Mouse (Mus musculus): ENCODE results near the gene Ptpro. TPM values are rescaled to one million over a fixed set of nuclear protein-coding genes. Genes with fewer than 3 reads are reported as not detected.

Gene Ptpro
- total RNA-seq, 2 experiments from 2014 or later: 130 to 134 TPM

DNA sequence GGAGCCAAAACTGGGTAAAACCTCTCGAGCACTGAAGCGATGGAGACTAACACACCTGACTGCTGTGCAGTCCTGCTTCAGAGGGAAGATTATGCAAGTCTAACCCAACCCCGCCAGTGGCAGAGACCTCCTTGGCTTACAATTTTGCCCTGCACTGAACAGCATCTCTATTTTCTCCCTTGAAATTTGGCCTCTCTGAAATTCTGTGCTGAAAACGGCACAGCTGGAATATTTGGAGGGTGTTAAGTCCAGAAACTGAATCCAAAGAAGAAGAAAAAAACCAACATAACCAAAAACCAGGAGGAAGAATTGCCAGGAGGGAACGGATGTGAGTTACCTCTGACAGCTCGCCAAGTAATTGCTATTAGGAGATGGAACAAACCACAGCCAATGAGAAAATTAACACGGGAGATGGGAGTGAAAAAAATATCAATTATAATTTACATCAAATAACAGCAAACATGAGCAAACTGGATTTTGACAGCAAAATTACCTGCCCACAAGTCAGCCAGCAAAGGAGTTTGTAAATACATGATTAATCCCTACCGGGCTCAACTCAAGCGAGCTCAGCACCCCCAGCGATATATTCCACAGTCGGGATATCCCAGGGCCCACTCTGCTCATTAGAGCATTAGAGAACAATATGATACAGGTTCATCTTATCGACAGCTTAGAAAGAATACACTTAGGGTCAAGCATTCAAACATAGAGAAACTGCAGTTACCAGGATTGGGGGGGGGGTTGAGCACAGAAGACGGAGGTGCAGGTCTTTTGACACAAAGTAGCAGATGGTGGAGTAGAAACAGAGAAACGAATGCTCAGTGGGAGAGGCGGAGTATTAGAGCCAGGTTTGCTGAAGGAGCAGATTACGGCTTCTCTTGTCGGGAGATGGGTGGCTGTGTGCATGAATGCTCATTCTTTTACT, 241.4 kb downstream of the Ptpro start:
- DNase-seq: no peak
- intact Hi-C loops (cut with DNase I): loop anchor here (10.0 kb wide), 1 partner anchor 151 kb away; no protein-coding TSS in a partner anchor

DNA sequence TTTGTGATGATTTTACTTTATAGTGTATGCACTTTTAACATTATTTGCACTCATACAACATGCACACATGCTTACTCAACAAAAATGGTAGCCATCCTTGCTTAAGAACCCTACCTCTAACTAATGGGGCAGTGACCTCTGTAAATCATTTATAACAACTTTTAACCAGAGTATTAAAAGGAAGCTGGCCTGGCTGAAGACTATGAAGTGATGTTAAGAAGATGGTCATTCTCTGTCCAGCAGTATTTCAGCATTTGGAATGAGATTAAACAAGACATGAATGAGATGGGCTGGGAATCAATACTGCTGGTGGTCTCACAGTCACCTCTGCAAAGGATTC, 242.0 kb downstream of the Ptpro start:
- DNase-seq: no peak
- intact Hi-C loops (cut with DNase I): loop anchor here (10.0 kb wide), 1 partner anchor 151 kb away; no protein-coding TSS in a partner anchor

DNA sequence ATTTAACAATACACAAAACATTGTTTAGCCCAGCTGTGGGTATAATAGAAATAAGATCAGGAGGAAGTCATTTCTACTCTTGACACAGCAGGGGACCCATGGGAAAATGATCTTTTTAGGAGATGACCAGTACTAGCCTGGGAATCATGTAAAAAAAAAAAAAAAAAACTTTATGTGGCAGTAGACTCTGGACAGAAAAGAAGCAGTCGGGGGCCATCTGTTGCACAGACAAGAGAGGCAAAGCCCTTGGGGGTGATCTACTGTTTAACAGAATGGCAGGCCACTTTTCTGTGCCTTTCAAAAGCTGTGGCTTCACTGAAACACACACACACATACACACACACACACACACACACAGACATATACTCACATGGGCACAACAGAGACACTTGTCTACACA, 242.7 kb downstream of the Ptpro start:
- no peak for DNase-seq
- intact Hi-C loops (cut with DNase I): loop anchor here (10.0 kb wide), 1 partner anchor 150 kb away; no protein-coding TSS in a partner anchor

DNA sequence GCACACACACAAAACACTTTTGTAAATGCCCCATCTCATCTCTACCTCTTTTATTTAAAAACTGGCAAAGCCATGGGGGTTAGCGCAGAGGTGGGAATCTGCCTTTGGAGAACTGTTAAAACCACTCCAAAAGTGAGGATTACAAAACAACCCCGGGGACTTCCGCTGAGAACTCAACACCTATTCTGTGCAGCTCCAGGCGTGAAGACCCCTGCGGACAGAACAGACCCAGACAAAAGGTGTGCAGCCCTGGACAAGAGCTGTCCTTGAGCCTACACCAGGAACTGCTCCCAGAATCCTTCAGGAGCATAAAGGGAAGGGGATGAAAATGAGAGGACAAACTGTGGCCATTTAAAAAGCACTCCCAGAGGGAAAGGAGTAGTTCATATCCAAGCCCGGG, 243.1 kb downstream of the Ptpro start:
- no peak for DNase-seq
- intact Hi-C loops (cut with DNase I): loop anchor here (10.0 kb wide), 1 partner anchor 150 kb away; no protein-coding TSS in a partner anchor

DNA sequence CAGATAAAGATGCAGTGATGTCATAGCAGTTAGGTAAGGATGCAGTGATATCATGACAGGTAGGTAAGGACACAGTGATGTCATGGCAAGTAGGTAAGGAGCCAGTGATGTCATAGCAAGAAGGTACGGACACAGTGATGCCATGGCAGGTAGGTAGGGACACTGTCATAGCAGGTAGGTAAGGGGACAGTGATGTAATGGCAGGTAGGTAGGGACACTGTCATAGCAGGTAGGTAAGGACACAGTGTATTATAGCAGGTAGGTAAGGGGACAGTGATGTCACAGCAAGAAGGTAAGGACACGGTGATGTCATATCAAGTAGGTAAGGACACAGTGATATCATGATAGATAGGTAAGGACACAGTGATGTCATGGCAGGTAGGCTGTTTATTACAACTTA, 244.4 kb downstream of the Ptpro start:
- intact Hi-C loops (cut with DNase I): loop anchor here (10.0 kb wide), 1 partner anchor 148 kb away; no protein-coding TSS in a partner anchor
- DNase-seq: no peak

DNA sequence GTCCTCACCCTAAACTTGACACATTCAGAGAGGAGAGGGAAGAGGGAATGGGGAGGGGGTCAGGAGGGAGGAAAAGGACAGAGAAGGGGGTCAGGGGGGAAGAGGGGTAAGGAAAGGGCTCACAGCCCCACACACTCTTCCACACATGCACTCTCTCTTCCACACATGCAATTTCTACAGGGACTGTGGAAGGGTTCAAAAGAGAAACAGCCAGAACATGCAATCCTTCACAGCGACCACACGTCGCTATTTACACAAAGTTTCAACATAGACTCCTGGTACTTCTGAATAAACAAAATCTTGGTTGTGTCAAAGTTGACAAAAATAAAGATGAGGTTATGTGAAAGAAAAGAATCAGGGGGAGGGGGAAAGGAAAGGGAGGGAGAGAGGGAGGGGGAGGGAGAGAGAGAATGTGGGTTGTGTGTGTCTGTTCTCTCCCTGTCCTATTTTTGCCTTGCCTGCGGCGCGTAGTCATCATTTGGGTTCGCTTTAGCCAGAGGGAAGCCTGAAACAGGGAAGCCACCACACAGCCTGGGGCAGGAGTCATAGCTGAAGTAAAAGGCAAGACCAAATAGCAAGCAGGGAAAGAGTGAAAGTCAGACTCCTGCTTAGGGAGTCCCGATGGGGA, 245.2 kb downstream of the Ptpro start:
- no peak for DNase-seq
- intact Hi-C loops (cut with DNase I): loop anchor here (10.0 kb wide), 1 partner anchor 147 kb away; no protein-coding TSS in a partner anchor

DNA sequence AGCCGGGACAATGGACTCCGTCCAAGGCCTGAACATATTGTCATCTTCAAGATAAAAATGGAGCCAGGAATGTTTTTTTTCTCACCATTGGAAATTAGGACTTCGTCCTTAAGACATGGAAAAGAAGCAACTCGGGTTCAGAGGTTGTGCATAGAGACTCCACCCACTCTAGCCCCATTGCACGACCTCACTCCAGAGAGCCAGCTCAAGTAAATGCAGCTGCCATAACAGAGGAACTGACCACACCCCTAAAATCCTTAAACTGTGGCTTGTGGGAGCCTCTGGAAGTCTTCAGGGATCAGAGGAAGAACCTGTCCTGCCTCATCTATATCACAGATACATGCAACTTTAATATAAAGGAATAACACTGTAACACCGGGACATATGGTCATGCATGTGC, 246.7 kb downstream of the Ptpro start:
- intact Hi-C loops (cut with DNase I): loop anchor here (10.0 kb wide), 1 partner anchor 146 kb away; no protein-coding TSS in a partner anchor
- no peak for DNase-seq

DNA sequence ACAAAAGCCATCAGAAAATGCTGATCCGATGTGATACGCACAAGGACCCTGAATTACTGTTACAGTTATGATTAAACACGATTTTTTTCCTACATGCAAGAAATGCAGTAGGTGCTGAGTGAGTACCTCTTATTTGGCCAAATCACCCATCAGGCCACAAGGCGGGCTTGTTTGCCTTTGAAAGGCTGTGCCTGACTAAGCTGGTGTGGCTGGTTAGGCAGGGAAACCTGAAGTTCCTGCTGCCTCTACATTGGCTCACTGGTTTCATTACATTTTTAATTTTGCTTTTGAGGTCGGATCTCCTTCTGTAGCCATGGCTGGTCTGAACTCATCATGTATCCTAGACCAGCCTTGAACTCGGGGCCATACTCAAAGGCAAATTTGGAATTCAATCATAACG, 250.9 kb downstream of the Ptpro start:
- intact Hi-C loops (cut with DNase I): no loop called here

DNA sequence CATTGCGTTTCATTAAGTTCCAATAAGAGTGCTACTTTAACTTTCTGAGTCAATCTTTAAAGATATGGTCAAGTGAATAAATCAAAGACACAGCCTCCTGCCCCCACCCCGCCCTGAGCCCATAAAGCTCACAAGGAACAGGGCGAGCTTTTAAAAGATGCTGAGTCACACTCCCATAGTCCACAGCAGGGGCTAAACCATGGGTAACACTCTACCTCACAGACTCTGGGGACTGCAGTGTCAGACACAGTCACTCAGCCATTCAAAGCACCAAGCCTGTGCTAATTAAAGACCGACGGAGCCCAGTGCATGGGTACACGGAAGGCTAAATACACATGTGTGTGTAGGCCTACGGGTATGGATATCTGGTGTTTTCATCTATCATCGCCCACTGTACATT, 251.3 kb downstream of the Ptpro start:
- intact Hi-C loops (cut with DNase I): no loop called here
- DNase-seq: no peak

More for the DNA sequence above, 250.9 kb downstream of the Ptpro start:
- no peak for DNase-seq

DNA sequence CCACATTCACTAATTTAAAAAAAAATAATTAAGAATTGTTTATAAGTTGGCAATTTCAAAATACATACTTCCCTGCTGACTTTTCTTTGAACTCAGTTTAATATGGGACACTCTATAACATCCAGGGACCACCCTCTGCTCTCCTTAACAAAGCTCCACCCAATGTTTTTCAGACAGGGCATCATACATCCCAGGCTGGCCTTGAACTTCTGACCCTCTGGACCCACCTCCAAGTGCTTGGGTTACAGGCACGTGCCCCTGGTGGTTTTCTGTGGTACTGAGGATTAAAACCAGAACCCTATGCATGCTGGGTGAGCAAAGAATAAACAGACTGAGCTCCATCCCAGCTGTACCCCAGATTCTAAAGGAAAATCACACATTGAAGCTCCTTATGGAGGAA, 251.9 kb downstream of the Ptpro start:
- intact Hi-C loops (cut with DNase I): no loop called here
- DNase-seq: no peak

DNA sequence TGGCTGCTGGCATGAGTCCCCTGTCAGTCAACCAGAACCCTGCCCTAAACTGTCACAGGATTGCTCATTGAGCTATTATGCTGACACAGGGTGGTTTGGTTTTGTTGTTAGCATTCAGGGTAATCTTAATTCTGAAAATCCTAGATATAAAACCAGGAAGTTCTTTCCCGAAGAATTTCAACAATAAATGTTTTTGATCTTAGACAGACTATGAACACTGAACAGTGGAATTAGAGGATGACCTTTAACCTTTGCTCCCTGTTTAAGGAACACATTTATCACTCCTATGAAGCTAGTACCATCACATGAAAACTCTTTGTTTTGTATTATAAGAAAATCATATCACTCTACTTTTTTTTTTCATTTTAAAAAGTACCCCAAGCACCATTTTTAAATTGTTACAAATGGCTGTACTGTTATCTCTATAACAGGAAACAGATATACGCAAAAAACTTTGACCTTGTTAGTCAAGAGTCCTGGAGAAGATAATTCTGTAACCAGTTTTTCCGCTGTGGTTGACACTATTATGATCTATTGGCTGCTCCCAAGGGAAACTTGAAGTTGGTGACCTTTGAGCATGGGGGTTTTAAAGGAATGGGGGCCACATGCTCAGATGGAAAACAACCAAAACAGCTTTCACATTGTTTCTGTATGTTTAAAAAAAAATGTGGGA, 253.6 kb downstream of the Ptpro start:
- no peak for DNase-seq
- intact Hi-C loops (cut with DNase I): no loop called here

DNA sequence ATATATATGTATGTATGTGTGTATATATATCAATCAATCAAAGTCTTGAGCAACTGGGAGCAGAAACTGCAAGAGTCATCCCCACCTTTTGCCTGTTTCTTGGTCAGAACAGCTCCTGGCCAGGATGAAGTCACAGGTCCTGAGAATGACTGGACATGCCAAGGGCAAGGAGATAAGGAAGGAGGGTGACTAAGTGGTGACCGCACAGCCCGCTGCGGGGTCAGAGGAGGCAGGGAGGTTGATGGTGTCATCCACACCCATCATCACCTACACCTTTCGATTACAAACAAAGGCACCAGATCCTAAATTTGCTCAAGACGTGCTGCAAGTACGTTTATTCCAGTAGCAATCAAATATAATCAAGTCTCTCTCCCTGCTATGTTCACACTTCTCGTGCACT, 254.4 kb downstream of the Ptpro start:
- intact Hi-C loops (cut with DNase I): no loop called here
- DNase-seq: no peak

DNA sequence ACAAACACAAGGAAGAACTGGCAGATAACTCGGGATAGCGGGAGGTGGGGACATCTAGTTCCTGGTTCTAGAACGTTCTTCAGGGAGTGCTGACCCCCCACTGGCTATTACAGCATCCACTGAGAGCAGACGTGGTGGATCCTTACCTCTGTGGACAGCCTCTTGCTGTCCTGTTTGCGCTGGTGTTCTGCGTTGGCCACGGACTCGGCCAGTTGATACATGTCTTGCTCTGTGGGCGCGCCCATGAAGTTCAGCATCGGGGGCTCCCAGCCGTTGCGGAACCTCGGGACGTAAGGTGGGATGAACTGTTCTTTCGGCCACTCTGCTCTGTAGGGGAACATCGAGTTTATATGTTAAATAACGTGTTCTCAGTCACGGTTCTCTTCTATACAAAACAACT, 256.8 kb downstream of the Ptpro start:
- intact Hi-C loops (cut with DNase I): no loop called here
- DNase-seq: no peak

DNA sequence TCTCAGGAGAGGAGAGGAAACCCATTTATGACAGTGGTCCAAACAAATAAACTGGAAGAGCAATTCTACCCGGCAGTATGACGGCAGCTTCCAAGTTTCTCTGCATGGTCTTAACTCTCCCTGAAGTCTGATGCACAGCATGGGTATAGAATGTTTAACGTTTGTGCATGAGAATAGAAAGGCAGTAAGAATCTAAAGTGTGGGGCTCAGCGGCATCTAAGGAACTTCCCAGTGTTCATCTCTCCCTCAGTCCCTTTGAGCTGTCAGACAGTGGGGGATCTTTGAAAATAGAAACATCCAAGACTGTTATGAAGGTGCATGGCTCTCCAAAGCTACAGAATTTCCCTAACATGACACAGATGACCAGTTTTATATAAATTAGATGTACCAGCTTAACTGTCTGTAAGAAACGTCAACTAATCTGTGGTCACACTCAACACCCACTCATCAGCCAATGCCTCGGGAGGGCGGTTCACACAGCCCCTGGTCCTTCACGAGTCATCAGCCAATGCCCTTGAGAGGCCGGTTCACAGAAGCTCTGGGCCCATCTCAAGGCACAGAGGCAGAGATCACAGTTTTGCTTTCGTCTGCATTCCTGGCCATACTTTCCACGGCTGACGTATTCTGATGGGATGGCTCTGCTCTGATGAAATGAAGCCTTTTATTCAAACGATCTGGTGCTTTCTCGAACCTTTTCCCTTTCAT, 257.4 kb downstream of the Ptpro start:
- intact Hi-C loops (cut with DNase I): no loop called here
- no peak for DNase-seq

DNA sequence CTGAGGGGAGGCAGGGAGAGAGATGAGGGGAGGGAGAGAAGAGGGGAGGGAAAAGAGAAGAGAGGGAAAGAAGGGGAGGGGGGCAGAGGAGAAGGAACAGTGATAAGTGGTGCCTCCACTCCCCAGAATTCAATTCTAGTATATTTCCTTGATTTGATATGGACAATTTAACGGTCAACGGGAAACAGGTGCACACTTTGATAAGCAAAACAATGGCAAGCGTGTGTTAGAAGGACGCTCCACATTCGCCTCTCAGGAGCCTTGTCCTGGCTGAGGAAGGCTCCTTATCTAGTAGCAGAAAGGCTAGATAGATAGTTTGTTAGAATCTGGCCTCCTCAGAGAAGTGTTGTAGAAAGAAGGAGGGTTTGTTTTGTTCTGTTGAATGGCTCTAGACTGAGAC, 260.6 kb downstream of the Ptpro start:
- intact Hi-C loops (cut with DNase I): no loop called here
- no peak for DNase-seq

Other genes with a start within 250 kb of the Ptpro start
- 10 to 100 TPM in 1 of 2 experiments, 1 to 10 TPM in 1; 9.2 to 11.0 TPM for gene Rerg, start 81.8 kb upstream of the Ptpro start, total RNA-seq (2021)